Mouse (Mus musculus): ENCODE results near the gene Pik3ip1. TPM values are rescaled to one million over a fixed set of nuclear protein-coding genes. Genes with fewer than 3 reads are reported as not detected.

The Pik3ip1 gene
- total RNA-seq (2023), result 1 to 10 TPM; 4.3 to 8.0 TPM

GRCm38 (mm10) chr11:3329891-3330451 is at the start of gene Pik3ip1:
Pik3ip1 (plus strand) TSS chr11:3330401.

GRCm38 (mm10) chr11:3288521-3289301 is 41.5 kb upstream of the Pik3ip1 start, which contains the start of gene Patz1:
Patz1 (plus strand) TSS chr11:3288874.

Other genes starting within 250 kb of the Pik3ip1 start
- gene Sfi1, start 136.9 kb upstream of the Pik3ip1 start, total RNA-seq (2023), result 10 to 100 TPM; 59.3 to 66.1 TPM
- 10 to 100 TPM; 66.1 to 66.9 TPM for gene Eif4enif1, start 128.0 kb upstream of the Pik3ip1 start, total RNA-seq (2023)
- gene Drg1, start 64.0 kb upstream of the Pik3ip1 start, total RNA-seq (2023), result 10 to 100 TPM; 43.0 to 44.9 TPM
- gene Patz1, start 41.5 kb upstream of the Pik3ip1 start, total RNA-seq (2023), result 10 to 100 TPM; 34.4 to 35.0 TPM
- gene Limk2, start 78.8 kb downstream of the Pik3ip1 start, total RNA-seq (2023), result 10 to 100 TPM; 49.4 to 50.4 TPM
- 10 to 100 TPM; 11.5 to 14.0 TPM for gene Rnf185, start 122.0 kb downstream of the Pik3ip1 start, total RNA-seq (2023)
- gene Pla2g3, start 157.9 kb downstream of the Pik3ip1 start, total RNA-seq (2023), result not detected
- 1 to 10 TPM; 6.1 to 6.4 TPM for gene Inpp5j, start 174.4 kb downstream of the Pik3ip1 start, total RNA-seq (2023)
- gene Selenom, start 184.3 kb downstream of the Pik3ip1 start, total RNA-seq (2023), result 1 to 10 TPM; 4.3 to 6.3 TPM
- 10 to 100 TPM; 21.2 to 21.4 TPM for gene Smtn, start 210.2 kb downstream of the Pik3ip1 start, total RNA-seq (2023)